Mouse (Mus musculus) adrenal gland, postnatal 14 days (tissue): Measurements from ENCODE around the gene Arglu1. TPM values are rescaled to one million over a fixed set of nuclear protein-coding genes. Genes with fewer than 3 reads are reported as not detected.

ENCODE experiments used
- DNase-seq: peaks from one replicate; pipeline ENCODE4 v3.0.0; 2021; ENCODE audit warnings: mixed read lengths
- long read RNA-seq, 2 experiments: library from polyadenylated mRNA; stranded (forward); transcript quantifications; one replicate each; pipeline ENCODE4 v2.0.0; 2021
- total RNA-seq: library from RNA; stranded (reverse); gene quantifications from 2 replicates; pipeline ENCODE4 v1.2.3, GENCODE M21; 2021

Arglu1 gene
- 76.4 and 95.8 TPM in 2 replicates for total RNA-seq
- long read RNA-seq, experiment 1, transcript Arglu1-201 (4 exons, 3,197 nt) = major isoform, 81 of 121 reads
- long read RNA-seq, experiment 1, partial matches to known transcripts = 4 of 121 reads
- long read RNA-seq, experiment 1, other reads (novel, unspliced or antisense) = 30 of 121 reads
- long read RNA-seq, experiment 2, transcript Arglu1-201 (4 exons, 3,197 nt) = major isoform, 65 of 93 reads
- long read RNA-seq, experiment 2, partial matches to known transcripts = 4 of 93 reads
- long read RNA-seq, experiment 2, other reads (novel, unspliced or antisense) = 21 of 93 reads

DNA sequence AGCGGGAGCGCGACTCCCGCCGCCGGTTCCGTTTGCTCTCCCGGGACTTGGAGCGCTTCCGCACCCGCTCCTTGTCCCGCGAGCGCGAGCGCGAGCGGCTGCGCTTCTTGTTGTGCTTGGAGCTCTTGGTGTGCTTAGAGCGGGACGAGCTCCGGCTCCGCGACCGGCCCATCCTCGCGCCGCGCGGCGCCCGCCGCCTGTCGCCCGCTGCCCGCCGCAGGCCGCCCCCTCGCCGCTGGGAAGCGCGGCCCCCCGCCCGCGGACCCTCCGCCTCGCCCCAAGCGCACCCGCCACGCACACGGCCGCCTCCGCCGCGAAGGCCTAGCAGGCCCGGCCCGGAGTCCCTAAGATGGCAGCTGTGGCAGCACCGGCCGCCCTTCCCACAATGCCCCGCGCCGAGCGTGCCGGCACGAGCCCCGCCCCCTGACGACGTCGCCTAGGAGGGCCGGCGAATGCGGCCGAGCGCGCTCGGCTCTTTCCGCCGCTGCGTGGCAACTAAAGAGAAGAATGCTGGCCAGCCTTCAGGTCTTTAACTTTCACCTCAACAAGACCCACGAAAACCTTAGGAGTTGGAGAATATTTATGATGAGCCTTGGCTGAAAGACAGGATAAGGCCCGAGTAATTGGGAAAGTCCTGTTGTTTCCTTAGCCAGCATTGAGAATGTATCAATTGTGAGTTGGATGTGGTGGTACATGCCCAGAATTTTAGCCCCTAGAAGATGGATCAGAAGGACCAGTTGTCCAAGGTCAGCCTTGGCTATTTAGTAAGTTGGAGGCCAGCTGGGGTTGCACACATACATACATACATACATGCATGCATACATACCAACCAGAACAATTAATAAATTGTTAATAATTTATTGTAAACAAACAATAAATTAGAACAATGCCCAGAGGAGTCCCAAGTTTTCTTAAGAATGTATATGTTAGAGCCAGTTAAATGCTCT, at the start of gene Arglu1:
Arglu1 (minus strand) TSS at position 376 of the 947 bp plus-strand sequence.
- DNase-seq = peak; percentile 98

DNA sequence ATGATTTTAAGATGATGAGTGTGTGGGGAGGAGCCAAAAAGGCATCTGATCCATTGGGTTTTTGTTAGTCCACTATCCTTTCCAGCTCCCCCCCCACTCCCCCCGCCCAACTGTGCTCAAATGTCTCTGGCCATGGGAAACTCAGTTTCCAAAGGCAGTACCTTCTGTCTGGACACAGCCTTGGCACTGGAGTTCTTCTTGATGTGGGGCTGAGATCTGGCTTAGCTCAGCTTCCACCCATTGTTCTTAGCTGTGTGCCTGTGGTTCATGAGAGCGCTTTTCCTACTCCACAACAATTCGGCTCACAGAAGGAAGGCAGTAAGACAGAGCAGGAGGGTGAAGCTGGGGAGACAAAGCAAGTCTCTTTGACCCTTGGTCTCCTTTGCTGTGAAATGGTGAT, 47.0 kb upstream of the Arglu1 start:
- no peak for DNase-seq

DNA sequence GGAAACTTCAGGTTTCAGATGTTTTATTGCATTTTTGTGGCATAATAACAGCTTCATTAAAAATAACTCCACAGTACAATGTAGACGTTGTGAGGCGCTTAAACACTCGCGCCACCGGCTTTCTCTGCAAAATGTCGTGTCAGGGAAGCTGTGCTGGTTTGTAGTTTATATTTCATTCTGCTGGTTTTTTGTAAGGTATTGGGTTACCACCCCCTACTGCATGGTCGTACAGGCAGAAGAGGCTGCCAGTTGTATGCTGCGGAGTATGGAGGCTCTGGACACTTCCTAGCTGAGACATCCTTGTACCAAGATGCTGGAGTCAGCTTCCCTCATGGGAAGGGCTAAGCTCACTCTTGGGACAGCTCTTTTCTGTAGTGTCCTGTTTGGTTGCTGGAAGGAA, 46.5 kb upstream of the Arglu1 start:
- no peak for DNase-seq

DNA sequence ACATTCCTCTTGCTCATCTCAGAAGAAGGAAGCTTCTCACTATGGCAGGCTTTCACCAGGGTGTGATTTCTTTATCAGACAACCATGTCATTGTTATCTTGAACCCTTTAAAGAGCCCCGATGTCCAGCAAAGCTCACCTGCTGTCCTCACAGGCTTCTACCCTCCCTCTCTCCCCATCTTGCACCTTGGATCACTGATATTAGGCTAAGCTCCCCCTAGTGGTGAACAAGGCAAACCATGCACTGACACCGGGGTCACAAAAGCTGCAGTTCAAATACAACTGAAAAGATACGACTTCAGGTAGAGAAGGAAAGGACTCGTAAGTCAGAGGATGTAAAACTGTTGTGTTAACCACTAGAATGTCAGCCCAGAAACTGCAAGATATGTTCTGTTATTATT, 43.5 kb upstream of the Arglu1 start:
- DNase-seq = peak; percentile 22

DNA sequence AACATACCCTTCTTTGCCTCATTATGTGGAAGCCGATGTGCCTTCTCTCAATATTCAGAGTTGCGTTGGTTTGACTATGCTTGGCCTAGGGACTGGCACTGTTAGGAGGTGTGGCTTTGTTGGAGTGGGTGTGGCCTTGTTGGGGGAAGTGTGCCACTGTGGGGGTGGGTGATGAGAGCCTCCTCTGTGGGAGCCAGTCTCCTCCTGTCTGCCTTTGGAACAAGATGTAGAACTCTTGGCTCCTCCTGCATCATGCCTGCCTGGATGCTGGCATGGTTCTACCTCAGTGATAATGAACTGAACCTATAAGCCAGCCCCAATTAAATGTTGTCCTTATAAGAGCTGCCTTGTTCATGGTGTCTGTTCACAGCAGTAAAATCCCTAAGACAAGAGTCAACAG, 38.3 kb upstream of the Arglu1 start:
- no peak for DNase-seq

DNA sequence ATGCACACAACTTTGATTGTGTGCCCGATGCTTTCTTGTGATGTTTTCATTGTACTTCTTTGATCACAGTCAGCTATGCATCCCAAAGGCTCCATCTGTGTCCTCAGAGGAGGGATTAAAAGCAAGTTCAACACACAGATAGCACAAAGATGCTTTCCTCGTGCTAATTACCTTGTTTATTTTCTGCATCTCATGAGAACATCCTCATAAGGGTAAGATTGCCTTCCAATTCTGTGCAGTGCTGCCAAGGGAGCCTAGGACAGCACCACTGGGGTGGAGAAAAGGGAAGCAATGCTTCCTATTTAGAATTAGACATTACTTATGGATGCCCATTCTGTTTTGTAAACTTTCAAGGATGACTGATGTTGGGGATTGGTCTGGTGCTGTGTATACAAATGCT, 36.2 kb upstream of the Arglu1 start:
- no peak for DNase-seq

DNA sequence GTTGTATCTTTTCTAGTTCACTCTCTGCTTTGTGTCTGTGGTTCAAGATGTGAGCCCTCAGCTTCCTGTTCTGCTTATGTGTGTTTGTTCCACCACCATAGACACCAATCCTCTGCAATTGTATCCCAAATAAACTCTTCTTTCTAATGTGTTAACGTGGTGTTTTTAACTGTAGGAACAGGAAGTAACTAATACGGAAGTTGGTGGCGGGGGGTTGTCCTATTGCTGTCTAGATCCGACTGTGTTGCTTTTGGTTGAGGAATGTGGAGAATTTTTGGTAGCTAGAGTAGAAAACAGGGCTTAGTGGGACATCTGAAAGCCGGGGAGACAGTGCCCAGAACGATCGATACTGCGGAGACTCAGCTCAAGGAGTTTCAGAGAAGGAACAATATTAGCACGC, 14.5 kb upstream of the Arglu1 start:
- no peak for DNase-seq

DNA sequence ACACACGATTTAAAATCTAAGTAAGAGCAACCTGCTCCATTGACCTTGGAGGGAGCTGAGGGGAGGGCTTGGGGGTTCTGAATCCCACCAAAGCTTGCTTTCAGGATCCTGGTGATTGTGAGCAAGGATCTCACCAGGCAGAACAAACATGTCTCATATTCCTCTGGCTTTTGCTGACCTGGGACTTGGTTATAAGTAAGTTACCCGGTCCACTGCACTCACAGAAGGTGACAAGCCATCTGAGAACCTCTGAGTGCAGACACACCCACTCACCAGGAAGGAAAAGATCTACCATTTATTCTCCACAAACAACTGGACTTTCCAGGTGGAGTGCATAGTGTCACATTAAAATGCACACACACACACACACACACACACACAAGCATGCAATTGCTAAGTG, 13.3 kb upstream of the Arglu1 start:
- no peak for DNase-seq

DNA sequence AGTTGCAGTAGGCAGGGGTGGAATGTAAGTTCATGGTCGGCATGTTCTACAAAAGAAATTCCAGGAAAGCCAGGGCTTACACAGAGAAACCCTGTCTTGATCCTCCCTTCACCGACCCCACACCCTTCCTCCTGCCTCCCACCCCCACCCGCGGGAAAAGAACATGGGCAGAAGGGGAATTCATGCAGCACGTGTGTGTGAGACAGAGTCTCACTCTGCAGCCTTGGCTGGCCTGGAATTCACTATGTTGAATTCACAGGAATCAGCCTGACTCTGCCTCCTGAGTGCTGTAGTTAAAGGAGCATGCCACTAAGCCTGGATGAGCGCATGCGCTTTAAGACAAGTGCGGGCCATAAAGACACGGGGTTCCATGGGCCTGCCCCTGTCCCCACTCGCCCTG, 10.5 kb upstream of the Arglu1 start:
- no peak for DNase-seq

DNA sequence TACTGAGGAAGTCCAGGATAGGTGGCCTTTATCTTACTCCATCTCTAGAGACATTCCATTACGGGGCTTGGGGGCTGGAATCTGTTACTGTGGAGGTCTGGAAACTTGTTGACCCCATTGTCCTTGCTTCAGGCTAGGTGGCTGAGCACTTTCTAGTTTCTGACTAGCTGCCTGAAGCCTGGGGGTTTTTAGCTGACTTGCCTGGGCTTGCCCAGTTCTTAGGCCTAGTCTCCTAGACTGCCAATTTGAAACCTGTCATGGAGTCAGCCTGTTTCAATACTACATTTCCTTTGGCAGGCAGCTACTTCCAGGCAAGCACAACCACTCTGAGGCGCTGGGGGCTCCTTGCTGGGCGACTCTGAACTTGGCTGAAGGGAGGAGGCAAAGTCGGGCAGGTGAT, 9.9 kb upstream of the Arglu1 start:
- no peak for DNase-seq

DNA sequence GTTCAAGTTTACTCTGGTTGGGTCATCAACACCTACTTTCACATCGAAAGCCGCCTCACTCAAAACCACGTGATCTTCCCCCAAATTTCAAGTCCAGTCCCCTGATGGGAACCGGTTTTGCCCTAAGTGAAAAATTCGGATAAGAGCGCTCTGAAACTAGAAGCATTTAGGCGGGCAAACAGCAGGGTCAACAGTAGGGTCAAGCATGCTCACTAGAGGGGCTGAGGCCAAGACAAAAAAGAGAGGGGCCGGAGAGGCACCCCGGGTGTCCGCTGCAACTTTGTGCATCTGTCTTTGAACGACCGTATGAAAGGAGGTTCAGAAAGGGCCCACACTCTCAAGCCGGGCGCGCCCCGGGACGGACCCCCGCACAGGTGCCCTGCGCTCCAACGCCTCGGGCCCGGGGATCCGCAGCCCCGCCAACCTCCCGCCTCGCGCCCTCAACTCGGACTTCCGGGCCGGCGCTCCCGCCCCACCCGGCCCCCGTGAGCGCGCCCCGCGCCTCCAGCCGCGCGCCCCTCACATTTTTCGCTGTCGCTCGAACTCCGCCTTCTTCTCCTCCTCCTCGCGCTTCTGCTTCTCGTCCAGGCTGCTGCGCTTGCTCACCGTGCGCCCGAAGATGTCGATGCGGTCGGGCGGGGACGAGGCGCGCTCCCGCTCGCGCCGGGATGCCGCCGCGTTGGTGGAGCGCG, 721 bp downstream of the Arglu1 start:
- DNase-seq = peak; percentile 83

DNA sequence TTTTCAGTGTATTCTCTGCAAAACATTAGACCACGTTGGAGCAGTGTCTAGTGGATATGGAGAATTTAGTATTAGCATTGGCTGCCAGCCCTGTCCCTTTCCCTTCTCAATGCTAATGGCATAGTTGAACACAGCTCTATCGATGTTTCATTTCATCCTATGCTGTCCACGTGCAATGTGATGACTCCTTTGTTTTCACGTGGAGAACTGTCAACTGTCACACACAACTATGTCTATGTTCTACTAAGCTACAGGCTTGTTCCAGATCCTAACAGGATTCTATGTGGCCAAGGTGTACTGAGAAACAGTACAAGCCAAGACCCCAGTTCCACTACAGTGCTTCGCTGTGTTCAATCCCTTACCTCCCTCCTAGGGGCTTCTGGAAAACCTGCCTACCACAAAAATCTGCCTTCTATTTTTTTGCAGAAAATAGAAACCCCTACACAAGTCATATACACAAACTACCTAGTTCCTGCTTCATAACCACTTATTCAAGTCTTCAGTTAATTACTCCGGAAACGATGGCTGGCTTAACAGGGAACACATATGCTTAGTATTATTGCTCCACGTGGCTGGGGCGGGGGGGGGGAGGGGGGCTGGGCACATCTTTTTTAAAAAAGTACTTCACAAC, 1.4 kb downstream of the Arglu1 start:
- DNase-seq = no peak

DNA sequence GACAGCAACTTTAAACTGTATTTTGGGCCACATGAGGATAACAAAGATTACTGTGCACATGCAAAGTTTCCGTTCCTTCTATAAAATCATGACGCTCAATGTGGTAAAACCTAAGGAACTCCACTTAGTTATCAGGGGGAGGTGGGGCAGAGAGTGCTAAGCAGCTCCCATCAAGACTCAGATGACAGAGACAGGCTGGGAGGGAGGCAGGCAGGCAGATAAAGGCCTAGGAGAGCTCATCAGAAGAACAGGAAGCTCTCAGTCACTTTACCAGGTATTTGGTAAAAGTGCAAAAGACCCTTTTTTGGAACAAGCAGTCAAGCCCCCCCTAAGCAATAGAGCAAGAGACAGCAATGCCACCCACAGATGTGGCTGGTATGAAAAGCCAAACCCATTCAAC, 4.8 kb downstream of the Arglu1 start:
- DNase-seq = no peak

DNA sequence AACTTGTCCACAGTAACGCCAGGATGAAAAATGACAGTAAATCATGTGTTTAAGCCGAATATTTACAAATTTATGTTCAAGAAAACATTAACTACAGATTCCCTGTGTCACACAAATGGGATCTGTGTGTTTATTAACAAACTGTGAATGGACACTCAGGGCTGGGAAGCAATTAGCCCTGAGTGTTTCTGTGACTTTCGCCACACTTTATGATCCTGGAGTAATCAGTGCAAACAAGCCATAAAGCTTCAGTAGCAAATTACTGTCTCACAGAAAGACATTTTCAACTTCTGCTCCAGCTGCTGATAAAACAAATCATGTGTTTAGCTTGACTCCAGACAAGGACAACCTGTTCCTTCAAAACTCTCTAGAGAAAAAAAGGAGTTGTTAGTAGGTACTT, 7.6 kb downstream of the Arglu1 start:
- DNase-seq = no peak

DNA sequence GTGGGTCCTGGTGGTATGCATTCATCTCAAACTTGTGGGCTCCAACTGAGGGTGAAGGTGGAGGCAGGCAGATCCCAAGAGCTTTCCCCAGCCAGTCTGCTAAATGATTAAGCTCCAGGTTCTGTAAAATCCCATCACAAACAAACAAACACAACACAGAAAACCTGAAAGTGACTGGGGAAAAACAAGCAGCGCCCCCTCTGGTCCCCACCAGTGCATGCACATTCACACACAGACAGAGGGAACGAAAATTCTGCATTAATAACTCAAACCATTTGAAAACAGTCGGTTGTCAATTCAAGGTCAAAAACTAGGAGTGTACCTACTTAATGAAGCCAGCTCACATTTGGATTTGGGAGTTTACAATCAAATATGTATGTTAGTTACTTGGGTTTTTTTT, 12.1 kb downstream of the Arglu1 start:
- DNase-seq = no peak

DNA sequence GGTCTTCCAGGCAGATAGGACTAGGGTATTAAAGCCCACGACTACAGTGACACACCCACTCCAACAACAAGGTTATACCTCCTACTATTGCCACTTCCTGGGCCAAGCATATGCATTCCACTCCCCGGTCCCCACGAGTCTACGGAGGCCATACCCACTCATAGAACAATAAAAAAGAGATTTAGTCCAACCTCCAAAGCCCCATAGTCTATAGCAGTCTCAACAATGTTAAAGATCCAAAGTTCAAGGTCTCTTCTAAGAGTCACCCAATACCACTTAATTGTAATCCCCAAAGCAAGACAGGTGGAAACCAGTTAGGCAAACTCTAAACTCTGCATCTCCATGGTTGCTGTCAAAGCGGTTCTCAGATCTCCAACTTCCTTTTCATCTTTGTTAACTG, 15.5 kb downstream of the Arglu1 start:
- no peak for DNase-seq

DNA sequence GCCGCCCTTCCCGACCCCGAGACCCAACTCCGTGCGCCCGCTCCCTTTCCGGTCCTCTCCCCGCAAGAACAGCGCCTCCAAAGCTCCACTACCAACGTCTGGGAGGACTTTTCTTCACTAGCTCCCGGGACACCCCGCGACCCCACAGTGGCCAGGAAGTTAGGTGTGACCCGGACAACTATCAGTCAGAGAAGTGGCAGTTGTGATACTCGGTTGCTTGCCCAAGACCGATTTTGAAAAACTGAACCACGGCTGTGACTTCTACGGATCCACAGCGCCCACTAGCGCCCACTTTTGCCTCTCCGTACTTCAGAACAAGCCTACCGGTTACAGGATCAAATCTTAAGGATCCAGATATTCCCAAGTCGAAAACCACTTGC, 28.6 kb downstream of the Arglu1 start:
- DNase-seq = peak; percentile 91

DNA sequence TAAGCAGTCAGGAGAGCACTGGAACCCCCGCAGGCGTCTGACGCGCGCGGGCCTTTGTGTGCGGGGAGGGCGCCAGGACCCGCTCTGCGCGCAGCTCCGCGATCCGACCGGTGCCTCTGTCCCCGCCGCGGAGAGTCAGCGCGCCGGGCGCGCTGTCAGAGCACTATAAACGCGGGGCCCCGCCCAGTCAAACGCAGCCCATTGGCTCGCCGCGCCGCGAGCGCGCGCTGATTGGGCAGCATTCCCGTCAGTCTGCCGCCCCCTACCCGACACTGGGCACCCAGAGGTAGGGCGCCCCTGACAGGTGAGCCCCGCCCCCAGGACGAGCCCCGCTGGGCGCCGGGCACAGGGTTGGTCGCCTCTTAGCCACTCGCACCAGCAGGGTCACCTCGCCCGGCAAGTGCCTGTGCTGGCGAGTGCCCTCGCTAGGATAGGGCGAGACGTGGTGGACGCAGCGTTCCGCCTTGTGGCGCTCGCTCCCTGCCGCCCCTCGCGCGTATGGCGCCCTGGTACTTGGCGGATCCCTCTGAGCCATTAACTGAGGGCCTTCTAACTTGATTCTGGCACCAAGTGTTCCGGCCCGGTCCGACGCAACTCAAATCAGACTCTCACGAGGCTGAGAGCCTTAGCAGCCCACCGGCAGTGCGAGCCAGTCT, 29.1 kb downstream of the Arglu1 start, which contains the start of gene Efnb2:
Efnb2 (minus strand) TSS at position 140 of the 656 bp plus-strand sequence.
- DNase-seq = peak; percentile 96

DNA sequence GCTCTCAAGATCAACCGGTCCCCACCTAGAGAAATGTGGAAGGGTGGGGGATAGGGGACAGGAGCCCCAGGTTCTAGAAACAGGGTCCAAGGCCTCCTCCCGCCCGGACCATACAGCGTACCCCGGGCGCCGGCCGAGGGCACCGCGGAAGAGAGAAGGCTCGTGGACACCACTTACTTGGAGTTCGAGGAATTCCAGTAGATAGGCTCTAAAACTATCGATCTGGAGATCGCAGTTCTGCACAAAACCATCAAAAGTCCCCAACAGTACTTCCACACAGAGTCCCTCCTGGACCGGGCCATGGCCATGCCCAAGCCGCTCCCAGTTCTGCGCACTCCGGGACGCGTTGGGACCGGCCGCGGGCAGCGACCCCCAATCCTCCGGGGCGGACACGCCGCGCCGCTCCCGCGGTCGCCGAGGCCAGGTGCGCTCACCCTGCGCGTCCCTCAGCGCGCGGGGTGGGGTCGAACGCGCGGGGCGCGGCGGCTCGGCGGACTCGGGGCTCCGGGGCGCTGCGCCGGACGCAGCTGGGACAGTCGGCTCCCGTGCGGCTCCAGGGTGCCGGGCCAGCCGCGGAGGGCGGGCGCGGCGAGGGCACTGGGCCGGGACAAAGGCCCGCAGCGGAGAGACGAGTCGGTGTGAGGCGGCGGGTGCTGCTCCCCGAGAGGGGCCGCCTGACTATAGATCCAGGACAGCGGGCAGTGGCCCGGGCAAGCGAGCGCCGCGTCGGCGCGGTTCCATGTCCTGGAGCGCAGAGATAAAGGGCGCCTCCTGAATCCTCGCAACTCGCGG, 29.8 kb downstream of the Arglu1 start:
- peak; percentile 41 for DNase-seq

DNA sequence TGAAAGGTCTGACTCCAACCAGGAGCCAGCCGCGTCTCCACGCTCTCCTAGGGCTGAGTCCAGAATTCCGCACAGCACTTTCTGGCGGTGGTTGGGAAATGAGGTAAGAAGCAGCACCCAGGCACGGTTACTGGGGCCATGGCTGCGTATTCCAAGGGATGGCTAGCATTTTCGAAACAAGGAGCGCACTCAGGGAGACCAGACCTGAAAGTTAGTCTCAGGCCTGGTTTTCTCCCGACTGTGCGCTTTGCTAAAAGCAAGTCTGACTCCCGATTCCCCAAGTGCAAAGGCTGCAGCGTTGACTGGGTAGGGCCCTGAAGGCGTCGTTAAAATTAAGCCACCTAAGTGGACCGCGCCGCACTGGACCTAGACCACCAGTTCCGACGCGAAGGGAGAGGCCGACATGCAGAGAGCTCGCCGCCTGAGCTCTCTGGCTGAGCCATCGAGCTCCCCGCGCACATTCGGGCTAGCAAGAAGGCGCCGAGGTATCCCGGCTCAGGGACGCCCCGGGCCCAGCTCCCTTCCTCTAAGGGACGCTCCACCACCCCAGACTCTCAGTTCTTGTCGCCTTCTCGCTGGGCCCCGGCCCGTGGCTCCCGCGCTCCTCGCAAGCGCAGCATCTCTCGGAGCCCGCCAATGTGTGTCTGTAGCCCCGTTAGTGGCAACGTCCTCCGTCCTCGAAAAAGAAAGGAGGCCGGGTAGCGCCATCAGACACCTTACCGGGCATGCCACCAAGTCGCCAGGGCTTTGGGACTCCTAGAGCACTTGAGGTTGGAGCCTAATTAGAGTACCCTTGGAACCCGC, 30.6 kb downstream of the Arglu1 start:
- peak; percentile 30 for DNase-seq
